Mouse (Mus musculus) gastrocnemius, adult 18-20 months (tissue): ENCODE results near the gene Bcar1. TPM values are rescaled to one million over a fixed set of nuclear protein-coding genes. Genes with fewer than 3 reads are reported as not detected.

Experiments used
- DNase-seq: peaks from one replicate; pipeline ENCODE4 v3.0.0; 2021; ENCODE audit warnings: low spot score
- microRNA-seq: library from miRNA; unstranded; fragments of <30 nt; microRNA quantifications from one replicate; pipeline ENCODE4 v1.2.0, GENCODE M21; 2021
- total RNA-seq, 2 experiments: library from RNA; stranded (reverse); gene quantifications; 2 replicates each; pipeline ENCODE4 v1.2.3; 2021

Bcar1 gene
- total RNA-seq, 2 experiments from 2014 or later = 10.6 to 10.8 TPM

- no peak for DNase-seq
Observed at GRCm38 (mm10) chr8:111682521-111682920, 61.1 kb downstream of the Bcar1 start.

- DNase-seq = no peak
Observed at GRCm38 (mm10) chr8:111681153-111681552, 62.5 kb downstream of the Bcar1 start.

GRCm38 (mm10) chr8:111680423-111681028 lies 63.1 kb downstream of the Bcar1 start:
- DNase-seq = no peak

- no peak for DNase-seq
Observed at GRCm38 (mm10) chr8:111678848-111679247, 64.8 kb downstream of the Bcar1 start.

- peak; percentile 77 for DNase-seq
Observed at GRCm38 (mm10) chr8:111678111-111678510, 65.5 kb downstream of the Bcar1 start.

- DNase-seq = no peak
Observed at GRCm38 (mm10) chr8:111676237-111676636, 67.4 kb downstream of the Bcar1 start.

- DNase-seq = no peak
Observed at GRCm38 (mm10) chr8:111666751-111667150, 76.9 kb downstream of the Bcar1 start.

- peak; percentile 77 for DNase-seq
Observed at GRCm38 (mm10) chr8:111662473-111662872, 81.1 kb downstream of the Bcar1 start.

Small RNA genes lying within 50 kb of the gene (microRNA-seq; reads per million reads assigned to microRNA genes)
- gene Mir7076 = not detected

Other genes with a start within 250 kb of the Bcar1 start
- 1 to 10 TPM; 7.5 to 8.3 TPM for gene Wdr59, start 221.7 kb downstream of the Bcar1 start, total RNA-seq
- 10 to 100 TPM; 59.5 to 67.8 TPM for gene Znrf1, start 207.7 kb downstream of the Bcar1 start, total RNA-seq
- gene Ldhd, start 113.4 kb downstream of the Bcar1 start, total RNA-seq = 10 to 100 TPM; 30.3 to 31.4 TPM
- gene Zfp1, start 100.4 kb downstream of the Bcar1 start, total RNA-seq = 1 to 10 TPM; 8.6 to 9.4 TPM
- gene Ctrb1, start 52.8 kb downstream of the Bcar1 start, total RNA-seq = under 1 TPM in 1 of 2 experiments, not detected in 1; 0.71 TPM
- 10 to 100 TPM; 17.8 to 21.0 TPM for gene Cfdp1, start 110.5 kb upstream of the Bcar1 start, total RNA-seq
- 1 to 10 TPM; 2.0 to 2.3 TPM for gene Tmem170, start 132.9 kb upstream of the Bcar1 start, total RNA-seq
- under 1 TPM in 1 of 2 experiments, not detected in 1; 0.09 TPM for gene Chst5, start 166.6 kb upstream of the Bcar1 start, total RNA-seq
- 1 to 10 TPM in 1 of 2 experiments, under 1 TPM in 1; 0.91 to 1.0 TPM for gene Tmem231, start 190.1 kb upstream of the Bcar1 start, total RNA-seq
- 100 to 1,000 TPM in 1 of 2 experiments, 10 to 100 TPM in 1; 91.4 to 110 TPM for gene Gabarapl2, start 196.9 kb upstream of the Bcar1 start, total RNA-seq
- gene Adat1, start 248.5 kb upstream of the Bcar1 start, total RNA-seq = 1 to 10 TPM; 1.6 to 2.1 TPM